Mouse (Mus musculus) layer of hippocampus, adult 8-10 months (tissue): ENCODE measurements around the gene Gm17509. TPM values are rescaled to one million over a fixed set of nuclear protein-coding genes. Genes with fewer than 3 reads are reported as not detected.
A peak's percentile ranks its signal among the peaks of the same experiment; 100 is the strongest.

Experiments
- DNase-seq, 2 experiments: peaks; one replicate each; pipeline ENCODE4 v3.0.0; 2022; ENCODE audit warnings: low spot score in 2 of 2
- total RNA-seq, 4 experiments: library from RNA; stranded (reverse); gene quantifications; 2 replicates each; pipeline ENCODE4 v1.2.4; 2022

Gm17509 gene
- 1 to 10 TPM in 3 of 4 experiments, under 1 TPM in 1; 0.93 to 1.8 (median 1.2) TPM for total RNA-seq

- DNase-seq, result peak; percentile 34 to 56
These were observed at the start of gene Gm17509 for GRCm38 (mm10) chr13:117220501-117221321. Gm17509 (minus strand) TSS chr13:117221075.

- DNase-seq, result no peak
These were observed 47.1 kb upstream of the Gm17509 start for GRCm38 (mm10) chr13:117267963-117268362.

DNA sequence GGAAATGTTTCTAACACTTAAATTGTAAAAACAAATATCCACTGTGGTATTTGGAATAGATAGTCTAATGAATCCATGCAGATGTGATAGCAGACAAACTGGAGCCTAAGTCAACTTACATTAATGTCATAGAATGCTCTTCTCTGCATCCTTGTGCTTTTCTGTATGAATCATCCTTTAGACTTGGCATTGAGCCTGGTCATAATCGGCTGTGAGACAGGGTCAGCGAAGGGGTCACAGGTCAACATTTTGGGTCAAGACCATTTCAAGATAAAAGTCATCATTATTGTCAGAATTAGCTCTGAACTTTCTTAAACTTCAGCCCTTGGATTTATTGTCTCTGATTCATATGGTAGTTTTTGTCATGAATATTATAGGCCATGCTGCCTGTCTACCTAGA lies 45.3 kb upstream of the Gm17509 start:
- DNase-seq, result no peak

- no peak for DNase-seq
These were observed 39.8 kb upstream of the Gm17509 start for GRCm38 (mm10) chr13:117260704-117261103.

- DNase-seq, result no peak
These were observed 21.7 kb upstream of the Gm17509 start for GRCm38 (mm10) chr13:117242621-117243020.

- no peak for DNase-seq
These were observed 21.2 kb upstream of the Gm17509 start for GRCm38 (mm10) chr13:117242063-117242462.

DNA sequence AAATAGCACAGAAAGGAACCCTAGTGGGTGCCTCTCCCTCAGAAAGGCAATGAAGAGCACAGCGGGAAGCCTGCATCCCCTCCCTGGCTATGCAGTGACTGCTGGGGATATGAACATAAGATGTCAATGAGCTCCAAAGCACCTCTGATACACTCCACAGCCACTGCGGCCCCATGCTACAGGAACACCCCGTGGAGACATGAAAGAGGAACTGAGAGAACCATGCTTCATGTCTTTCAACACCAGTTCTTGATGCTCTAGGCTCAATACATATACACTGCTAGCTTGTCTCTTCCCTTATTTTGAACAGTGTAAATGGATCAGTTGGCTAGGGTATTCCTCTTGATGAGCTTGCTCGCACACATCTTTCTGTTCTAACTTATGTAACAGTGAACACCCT lies 16.2 kb upstream of the Gm17509 start:
- no peak for DNase-seq

GRCm38 (mm10) chr13:117235530-117236212 lies 14.8 kb upstream of the Gm17509 start:
- DNase-seq, result no peak

GRCm38 (mm10) chr13:117234486-117234885 lies 13.6 kb upstream of the Gm17509 start:
- DNase-seq, result no peak

DNA sequence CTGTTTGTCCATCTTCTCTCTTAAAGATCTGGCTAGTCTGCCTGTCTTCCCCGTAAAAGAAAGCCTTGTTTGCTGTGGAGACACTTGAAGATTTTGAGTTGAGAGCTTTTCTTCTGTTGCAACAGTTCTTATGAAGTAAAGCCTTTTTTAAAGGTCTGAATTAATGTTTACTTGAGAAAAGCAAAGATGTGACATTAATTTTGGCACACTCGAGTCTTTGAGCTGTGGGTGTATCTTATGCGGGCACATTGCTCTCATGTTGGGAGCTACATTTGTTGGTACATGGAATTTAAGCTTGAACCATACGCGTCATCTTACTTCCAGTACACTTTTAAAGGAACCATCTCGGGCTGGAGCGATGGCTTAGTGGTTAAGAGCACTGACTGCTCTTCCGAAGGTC lies 12.9 kb upstream of the Gm17509 start:
- no peak for DNase-seq

DNA sequence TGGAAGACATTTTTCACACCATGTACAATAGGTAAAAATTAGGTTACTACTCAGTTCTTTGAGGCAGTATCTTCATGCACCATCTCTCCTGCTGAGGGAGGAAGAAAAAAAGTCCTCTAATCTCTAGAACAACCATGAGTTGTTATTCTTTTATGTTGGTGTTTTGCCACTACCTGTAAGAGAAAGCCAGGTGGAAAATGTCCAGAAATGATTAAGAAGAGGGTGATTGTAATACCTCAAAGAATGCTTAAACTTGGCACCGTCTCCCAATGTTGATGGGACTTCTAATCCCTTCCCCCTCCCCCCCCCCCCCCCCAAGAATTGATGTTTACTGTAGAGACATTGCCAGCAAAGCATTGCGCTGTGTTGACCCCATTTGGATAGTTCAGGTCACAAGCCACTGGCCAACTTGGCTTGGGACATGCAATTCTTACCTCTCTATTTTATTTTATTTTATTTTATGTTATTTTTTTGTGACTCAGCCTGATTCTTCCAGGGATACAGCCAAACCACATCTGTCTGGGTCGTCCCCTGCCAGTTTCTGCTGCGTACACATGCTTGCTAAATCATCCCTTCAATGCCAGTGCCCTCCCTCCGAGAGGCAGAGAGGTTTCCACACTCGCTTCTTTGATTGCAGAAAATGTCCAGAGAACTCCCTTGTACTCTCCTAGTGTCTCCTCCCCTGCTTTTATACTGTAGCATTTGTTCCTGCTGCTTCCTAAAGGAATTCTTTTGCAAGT lies 9.7 kb upstream of the Gm17509 start:
- DNase-seq, result no peak

- DNase-seq, result no peak
These were observed 4.7 kb upstream of the Gm17509 start for GRCm38 (mm10) chr13:117225561-117225960.

- DNase-seq, result no peak
These were observed 4.0 kb upstream of the Gm17509 start for GRCm38 (mm10) chr13:117224901-117225300.

GRCm38 (mm10) chr13:117223125-117223524 lies 2.2 kb upstream of the Gm17509 start:
- no peak for DNase-seq

GRCm38 (mm10) chr13:117219871-117220500 lies 889 bp downstream of the Gm17509 start:
- no peak for DNase-seq

DNA sequence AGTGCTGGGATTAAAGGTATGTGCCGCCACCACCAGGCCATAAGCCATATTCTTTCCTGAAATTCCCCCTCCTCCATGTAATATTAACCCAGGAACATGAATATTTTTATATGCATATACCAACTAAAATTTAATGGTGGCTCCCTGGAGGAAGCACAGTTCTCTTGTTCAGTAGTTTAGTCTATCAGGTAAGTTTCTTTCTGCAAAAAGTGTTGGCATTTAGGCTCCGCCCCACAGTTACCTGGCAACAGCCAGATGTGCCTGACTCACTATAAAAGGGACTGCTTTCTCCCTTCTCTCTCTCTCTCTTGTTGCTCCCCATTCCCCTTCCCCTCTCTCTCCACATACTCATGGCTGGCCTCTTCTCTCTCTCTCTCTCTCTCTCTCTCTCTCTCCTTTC lies 2.8 kb downstream of the Gm17509 start:
- DNase-seq, result no peak

GRCm38 (mm10) chr13:117217621-117218020 lies 3.3 kb downstream of the Gm17509 start:
- DNase-seq, result no peak

DNA sequence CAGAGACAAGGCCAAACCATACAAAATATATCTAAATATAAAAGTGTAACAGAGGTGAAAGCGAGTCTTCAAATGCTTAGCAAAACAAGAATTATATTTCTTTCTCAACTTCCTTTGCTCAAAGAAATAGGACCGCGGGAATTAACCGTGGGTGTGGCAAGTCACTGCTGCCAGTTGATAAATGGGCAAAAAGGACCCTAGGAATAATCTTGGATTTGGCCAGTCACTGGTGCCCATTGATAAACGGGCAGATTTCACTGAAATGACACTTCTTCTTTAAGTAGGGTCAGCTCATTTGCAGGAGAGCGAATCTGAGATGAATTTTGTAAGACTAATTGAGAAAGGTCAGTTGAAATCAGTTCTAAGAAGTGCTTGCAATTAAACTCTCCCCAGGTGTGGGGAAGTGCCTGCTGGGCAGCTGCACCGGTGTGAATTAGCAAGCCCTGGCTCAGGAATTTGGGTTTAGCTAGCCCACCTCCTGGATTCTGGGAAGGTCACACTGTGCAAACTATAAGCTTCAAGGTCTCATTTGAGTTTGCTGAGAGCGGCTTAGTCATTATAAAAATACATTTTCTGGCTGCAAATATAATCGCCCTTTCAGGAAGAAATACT lies 4.0 kb downstream of the Gm17509 start:
- no peak for DNase-seq

DNA sequence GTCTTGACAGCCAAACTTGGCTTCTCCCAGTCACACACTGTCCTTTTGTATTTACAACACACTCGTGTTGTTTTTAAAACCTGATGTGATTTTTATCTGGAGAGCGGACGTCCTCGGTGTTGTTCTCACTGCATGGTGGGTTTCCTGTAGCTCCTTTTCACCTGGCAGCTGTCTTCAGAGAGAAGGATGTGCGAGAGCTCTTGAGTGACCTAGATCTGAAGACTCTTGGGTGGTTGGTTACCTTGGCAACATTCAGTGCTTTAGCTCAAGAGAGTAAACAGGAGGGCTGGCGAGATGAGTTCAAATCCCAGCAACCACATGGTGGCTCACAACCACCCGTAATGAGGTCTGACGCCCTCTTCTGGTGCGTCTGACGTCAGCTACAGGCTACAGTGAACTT lies 4.7 kb downstream of the Gm17509 start:
- DNase-seq, result no peak

DNA sequence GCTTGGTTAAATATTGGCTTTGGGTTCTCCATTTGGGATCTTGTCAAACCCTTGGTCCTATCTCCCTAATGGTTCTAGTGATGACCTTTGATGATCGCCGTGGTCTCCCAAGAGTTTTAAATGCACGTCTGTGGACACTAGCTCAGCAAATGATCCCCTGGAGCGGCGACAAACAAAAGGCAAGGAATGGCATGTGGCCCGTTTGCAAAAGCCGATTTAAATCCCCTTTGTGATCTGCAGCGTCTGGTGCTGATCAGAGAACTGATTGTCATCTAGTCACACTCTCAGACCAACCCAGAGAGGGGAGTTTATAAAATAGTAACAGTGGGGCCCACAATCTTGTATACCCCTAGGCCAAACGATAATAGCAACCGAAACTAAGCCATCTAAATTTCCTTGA lies 5.4 kb downstream of the Gm17509 start:
- no peak for DNase-seq

GRCm38 (mm10) chr13:117211386-117211875 lies 9.4 kb downstream of the Gm17509 start:
- no peak for DNase-seq
